Mouse (Mus musculus): ENCODE results near the gene Cpm. TPM values are rescaled to one million over a fixed set of nuclear protein-coding genes. Genes with fewer than 3 reads are reported as not detected.
A peak's percentile ranks its signal among the peaks of the same experiment; 100 is the strongest.

Gene Cpm
- polyA plus RNA-seq, 2 experiments from 2014 or later: 19.3 to 23.3 TPM

- no peak for ATAC-seq
Measured at GRCm38 (mm10) chr10:117663865-117664200, 34.5 kb downstream of the Cpm start.

GRCm38 (mm10) chr10:117664208-117664925 lies 35.1 kb downstream of the Cpm start:
- ATAC-seq: no peak

- no peak for ATAC-seq
Measured at GRCm38 (mm10) chr10:117664926-117665209, 35.6 kb downstream of the Cpm start.

- ATAC-seq: no peak
Measured at GRCm38 (mm10) chr10:117665376-117666275, 36.3 kb downstream of the Cpm start.

- ATAC-seq: no peak
Measured at GRCm38 (mm10) chr10:117666361-117666760, 37.1 kb downstream of the Cpm start.

DNA sequence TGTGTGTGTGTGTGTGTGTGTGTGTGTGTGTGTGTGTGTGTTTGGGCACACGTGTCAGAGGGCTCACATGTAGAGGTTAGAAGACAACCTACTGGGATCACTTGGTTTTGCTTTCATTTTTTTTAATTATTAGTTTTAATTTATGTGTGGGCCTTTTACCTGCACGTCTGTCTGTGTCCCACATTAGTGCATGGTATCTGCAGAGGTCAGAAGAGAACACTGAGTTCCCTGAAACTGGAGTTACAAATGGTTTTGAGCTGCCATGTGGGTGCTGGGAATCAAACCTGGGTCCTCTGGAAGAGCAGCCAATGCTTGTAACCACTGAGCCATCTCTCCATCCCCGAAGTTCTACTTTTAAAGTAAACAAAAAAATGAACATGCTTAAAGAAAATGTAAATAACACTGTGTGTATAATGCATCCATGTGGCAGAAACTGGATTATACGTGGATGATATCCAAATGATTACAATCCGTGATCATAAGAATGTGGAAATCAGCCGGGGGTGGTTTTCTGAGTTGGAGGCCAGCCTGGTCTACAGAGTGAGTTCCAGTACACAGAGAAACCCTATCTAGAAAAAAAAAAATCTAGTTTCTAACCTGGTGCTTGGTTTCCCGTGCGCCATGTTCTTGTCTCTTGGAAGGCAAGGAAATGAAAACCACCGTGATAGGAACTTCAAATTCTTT lies 37.8 kb downstream of the Cpm start:
- ATAC-seq: no peak

DNA sequence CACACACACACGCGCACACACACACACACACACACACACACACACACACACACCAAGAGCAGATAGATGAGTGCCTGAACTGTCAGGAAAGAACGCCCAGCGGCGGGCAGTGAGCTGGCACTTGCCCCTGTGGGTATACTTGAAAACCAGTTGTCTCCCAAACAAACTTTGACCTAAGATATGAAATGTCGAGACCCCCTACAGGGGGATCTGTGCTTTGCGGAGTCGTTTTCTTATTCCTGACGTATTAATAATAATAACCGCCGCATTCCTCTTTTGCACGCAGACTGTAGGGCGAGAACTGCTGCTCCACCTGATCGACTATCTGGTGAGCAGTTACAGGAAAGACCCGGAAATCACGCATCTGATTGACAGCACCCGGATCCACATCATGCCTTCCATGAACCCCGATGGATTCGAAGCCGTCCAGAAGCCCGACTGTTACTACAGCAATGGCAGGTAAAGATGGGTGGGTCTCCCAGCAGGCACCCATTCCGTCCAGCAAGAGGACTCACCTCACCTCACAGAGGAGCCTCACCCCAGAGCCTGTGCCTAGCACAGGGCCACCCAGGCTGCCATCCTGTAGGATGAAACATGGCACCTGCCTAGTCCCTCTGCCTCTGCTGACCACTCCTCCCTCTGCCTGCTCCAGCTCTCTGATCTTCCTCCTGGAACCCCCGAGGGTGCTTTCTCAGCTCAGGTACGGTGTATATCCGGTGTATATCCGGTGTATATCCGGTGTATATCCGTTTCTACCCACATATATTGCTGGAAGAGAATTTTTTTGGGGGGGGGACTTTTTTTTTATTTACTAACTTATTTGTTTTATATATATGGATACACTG lies 38.6 kb downstream of the Cpm start:
- no peak for ATAC-seq

DNA sequence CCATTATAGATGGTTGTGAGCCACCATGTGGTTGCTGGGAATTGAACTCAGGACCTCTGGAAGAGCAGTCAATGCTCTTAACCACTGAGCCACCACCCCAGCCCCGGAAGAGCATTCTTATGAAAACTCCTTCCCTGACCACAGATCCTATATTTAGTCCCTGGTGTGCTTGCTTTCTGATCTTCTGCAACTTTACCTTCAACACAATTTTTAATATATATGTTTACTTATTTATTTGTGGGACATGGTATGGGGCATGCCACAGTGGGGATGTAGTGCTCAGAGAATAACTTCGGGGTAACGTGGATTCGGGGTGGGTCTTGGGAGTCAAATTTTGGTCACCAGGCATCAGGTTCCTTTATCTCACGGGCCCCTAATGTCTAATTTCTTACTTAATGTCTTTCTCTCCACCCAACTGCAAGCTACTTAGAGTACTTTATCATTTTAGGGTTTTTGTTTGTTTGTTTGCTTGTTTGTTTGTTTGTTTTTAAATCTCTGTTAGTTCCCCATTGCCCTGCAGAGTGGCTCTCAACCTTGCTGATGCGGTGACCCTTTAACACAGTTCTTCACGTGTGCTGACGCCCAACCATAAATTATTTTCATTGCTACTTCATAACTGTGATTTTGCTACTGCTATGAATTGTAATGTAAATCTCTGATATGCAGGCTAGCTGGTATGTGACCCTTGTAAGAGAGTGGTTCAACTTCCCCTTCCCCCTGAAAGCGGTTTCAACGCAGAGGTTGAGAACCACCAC lies 39.4 kb downstream of the Cpm start:
- ATAC-seq: no peak

GRCm38 (mm10) chr10:117669449-117670090 lies 40.3 kb downstream of the Cpm start:
- no peak for ATAC-seq

DNA sequence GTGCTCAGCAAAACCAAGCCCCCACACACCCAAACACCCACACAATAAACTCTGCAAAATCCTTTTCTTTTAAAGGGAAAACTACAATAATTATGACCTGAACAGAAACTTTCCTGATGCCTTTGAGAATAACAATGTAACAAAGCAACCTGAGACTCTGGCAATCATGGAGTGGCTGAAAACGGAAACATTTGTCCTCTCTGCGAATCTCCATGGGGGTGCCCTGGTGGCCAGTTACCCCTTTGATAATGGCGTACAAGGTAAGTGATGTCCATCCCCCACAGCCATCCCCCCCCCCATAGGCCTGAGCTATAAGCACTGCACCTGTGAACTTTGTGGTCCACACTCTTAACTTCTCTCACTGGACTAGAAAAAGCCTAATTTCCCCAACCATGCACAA lies 40.8 kb downstream of the Cpm start:
- ATAC-seq: no peak

DNA sequence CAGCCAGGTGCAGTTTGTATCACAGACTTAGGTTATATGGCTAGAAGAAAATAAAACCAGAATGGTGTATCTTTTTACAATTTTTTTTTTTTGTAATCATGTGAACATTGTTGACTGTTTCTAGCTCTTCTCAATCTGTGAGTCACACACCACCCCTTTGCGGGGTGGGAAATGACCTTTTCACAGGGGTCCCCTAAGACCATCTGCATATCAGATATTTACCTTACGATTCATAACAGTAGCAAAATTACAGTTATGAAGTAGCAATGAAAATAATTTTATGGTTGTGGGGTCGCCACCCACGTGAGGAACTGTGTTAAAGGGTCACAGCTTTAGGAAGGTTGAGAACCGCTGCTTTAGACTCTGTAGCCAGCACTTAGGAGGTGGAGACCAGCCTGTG lies 41.5 kb downstream of the Cpm start:
- ATAC-seq: no peak

DNA sequence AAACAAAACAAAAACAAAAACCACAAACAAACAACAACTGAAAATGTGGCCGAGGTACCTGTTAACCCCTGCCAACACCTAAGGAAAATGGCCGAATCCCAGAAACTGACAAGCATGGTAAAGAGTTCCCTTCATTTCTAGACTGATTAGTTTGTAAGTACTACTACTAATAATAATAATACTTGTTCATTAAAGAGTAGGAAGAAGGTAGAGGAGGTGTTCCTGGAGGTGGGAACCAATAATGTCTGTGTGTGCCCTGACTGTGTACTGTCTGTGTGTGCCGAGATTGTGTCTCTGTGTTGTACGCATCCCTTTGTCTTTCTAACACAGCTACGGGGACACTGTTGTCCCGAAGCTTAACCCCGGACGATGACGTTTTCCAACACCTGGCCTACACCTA lies 42.0 kb downstream of the Cpm start:
- ATAC-seq: no peak

DNA sequence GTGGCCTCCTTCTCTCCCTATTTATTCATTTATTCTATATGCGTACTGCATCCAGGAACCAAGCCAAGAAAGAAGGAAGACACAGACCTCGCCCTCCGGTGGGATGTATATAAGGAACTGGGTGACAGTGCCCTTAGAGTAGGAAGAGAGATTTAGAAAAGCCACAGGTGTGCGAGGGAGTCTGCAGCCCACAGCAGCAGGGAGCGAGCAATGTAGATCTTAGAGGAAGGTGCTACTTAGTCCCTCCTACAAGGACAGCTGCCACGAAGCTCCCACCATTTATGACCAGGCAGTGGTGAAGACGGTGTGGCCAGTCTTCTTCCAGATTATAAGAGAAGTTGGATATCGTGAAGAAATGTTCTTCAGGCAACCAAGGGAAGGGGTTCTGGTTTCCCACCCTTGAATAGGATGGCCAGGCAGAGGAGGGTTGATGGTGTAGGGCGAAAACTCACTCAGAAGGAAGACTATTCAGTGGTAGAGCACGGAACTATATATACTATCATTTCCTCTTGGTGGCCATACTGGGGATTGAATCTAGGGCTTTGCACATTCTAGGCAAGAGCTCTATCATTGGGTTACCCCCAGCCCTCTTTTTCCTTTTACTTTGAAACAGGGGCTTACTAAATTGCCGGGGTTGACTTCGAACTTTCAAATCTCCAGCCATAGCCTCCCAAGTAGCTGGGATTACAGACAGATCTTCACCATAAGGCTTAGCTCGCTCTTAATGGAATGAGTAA lies 42.8 kb downstream of the Cpm start:
- no peak for ATAC-seq

- ATAC-seq: no peak
Measured at GRCm38 (mm10) chr10:117672693-117673092, 43.4 kb downstream of the Cpm start.

GRCm38 (mm10) chr10:117673913-117674312 lies 44.6 kb downstream of the Cpm start:
- no peak for ATAC-seq

- no peak for ATAC-seq
Measured at GRCm38 (mm10) chr10:117674359-117675019, 45.2 kb downstream of the Cpm start.

- ATAC-seq: peak; percentile 62
Measured at GRCm38 (mm10) chr10:117675096-117676035, 46.1 kb downstream of the Cpm start.

DNA sequence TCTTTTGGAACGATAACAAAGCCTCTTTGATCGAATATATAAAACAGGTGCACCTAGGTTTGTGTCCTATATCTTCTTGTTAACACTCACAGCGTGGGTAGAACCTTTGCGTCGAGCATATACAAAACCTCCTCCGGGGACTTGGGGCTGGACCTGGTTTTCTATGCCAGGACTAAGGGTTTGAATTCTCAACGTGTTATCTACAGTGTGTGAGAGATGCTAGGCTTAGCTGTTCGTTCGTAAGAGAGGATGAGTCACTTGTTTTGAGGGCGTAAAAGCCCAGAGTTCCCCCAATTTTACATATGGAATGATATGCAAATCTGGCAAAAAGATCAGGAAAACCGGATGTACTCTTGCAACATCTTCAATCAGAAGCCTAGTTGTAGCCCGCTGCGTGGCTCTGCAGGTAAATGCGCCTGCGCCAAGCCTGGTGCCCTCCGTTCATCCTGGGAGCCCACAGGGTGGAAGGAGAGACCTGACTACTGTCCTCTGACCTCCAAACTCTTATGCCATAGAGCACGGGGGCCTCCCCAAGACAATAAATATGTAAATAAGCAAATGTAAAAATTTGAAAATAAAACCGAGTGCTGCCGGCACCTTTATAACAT lies 46.8 kb downstream of the Cpm start:
- ATAC-seq: peak; percentile 21
